Comparison of ENCODE assay signal across 1 mouse cellular context in the genomic region with DNA sequence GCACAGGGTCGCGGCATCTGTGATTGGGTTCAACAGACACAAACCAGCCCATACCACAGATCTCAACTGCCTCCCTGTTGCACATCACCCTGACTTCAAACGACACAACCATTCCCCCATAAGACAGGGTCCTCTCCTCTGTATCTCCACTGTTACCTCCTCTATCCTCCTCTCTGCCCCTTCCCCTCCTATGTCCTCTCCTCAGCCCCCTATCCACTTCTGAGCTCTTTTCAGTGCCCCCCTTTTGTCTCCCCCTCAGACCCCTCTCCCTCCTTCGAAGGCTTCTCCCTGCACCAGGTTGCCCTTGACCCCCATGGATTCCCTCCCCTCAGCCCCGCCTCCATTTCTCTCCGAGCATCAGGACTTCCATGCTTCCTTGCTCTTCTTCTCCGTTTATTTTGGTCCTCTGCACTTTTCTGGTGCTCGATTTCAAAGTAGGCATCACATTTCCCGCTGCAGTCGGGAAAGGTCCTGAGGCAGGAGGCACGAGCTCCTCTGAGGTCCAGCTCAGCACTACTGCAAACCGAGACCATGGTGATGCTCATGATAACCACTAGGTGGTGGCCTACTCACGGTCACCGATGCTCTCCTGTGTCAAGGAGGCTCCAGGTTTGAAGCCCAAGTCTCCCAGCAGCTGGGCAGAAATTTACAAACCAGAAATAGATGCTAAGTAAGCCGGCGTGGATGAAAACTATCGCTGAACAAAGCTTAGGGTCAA.
TF ChIP-seq lines count a peak whose summit lies in the region.

No protein-coding gene starts in this region.

TF ChIP-seq in ES-E14, 5 proteins besides CTCF, POLR2A, EP300 and RAD21:
- peak; percentile 71; the same call in 1 of the 2 replicates for TF ChIP-seq ZC3H11A (IDR thresholded peaks at IDR 0.05; ENCODE audit: borderline replicate concordance, low read depth, low read length)
- peak; percentile 47; the same call in 1 of the 2 replicates for TF ChIP-seq MAFK (IDR thresholded peaks at IDR 0.05; ENCODE audit: insufficient read depth, low read depth, low read length)
- no peak for TF ChIP-seq CHD2 (IDR thresholded peaks at IDR 0.05; ENCODE audit: low read depth, low read length)
